Mouse (Mus musculus): ENCODE data around the gene Cspg5. TPM values are rescaled to one million over a fixed set of nuclear protein-coding genes. Genes with fewer than 3 reads are reported as not detected.
A peak's percentile ranks its signal among the peaks of the same experiment; 100 is the strongest.

Cspg5 gene
- 181 and 199 TPM in 2 replicates for polyA plus RNA-seq (2015; fragmentation: Nextera tagmentation; extraction: Ambion mirVana)

- 88% methylated on average over 7 of the region's 7 CpGs for WGBS
- Histone ChIP-seq H3K4me2 (peak within 1 kb of the TSS; percentile 66), H3K27ac (replicated peaks) (peak within 1 kb of the TSS; percentile 95), H3K9me3 (no peaks in the 10 kb centered on the region), H3K9ac (peak within 1 kb of the TSS; percentile 83), H3K4me1 (replicated peaks) (peaks cover 30% of the 10 kb centered on the region), H3K27me3 (no peaks in the 10 kb centered on the region), H3K36me3 (peaks cover 9% of the 10 kb centered on the region), H3K4me3 (peak within 1 kb of the TSS; percentile 90)
- ATAC-seq (ENCODE audit: low FRiP score, low read depth): no peak
These were observed at the start of gene Cspg5 for GRCm38 (mm10) chr9:110243221-110243833. Gene Cspg5, plus strand, starts transcription at chr9:110243783.

GRCm38 (mm10) chr9:110199870-110200269, 43.7 kb upstream of the Cspg5 start:
- Histone ChIP-seq H3K36me3 (peaks cover 62% of the 10 kb centered on the region), H3K4me3 (no peak overlapping the region), H3K4me1 (replicated peaks) (no peaks in the 10 kb centered on the region), H3K9ac (no peak overlapping the region), H3K27me3 (no peaks in the 10 kb centered on the region), H3K27ac (replicated peaks) (no peak overlapping the region), H3K9me3 (no peaks in the 10 kb centered on the region), H3K4me2 (no peak overlapping the region)
- 95% methylated on average over 2 of the region's 2 CpGs for WGBS
- ATAC-seq (ENCODE audit: low FRiP score, low read depth): no peak

- no peak overlapping the region for H3K4me3 ChIP-seq
- peak overlapping the region; percentile 75 for H3K27ac ChIP-seq (replicated peaks)
- H3K4me2 ChIP-seq: no peak overlapping the region
- H3K4me1 ChIP-seq (replicated peaks): peaks cover 14% of the 10 kb centered on the region; the same call in 1 of the 2 replicates
- WGBS: 18% methylated on average over 15 of the region's 15 CpGs
- peak; percentile 92 for ATAC-seq (ENCODE audit: low FRiP score, low read depth)
- peaks cover 54% of the 10 kb centered on the region for H3K36me3 ChIP-seq
- no peaks in the 10 kb centered on the region for H3K9me3 ChIP-seq
- no peaks in the 10 kb centered on the region for H3K27me3 ChIP-seq
- H3K9ac ChIP-seq: no peak overlapping the region
These were observed 37.8 kb upstream of the Cspg5 start for GRCm38 (mm10) chr9:110205526-110206404.

GRCm38 (mm10) chr9:110206437-110206836, 37.1 kb upstream of the Cspg5 start:
- 68% methylated on average over 2 of the region's 2 CpGs for WGBS
- H3K4me2 ChIP-seq: no peak overlapping the region
- H3K27ac ChIP-seq (replicated peaks): peak overlapping the region; percentile 75
- H3K4me3 ChIP-seq: no peak overlapping the region
- peaks cover 14% of the 10 kb centered on the region; the same call in 1 of the 2 replicates for H3K4me1 ChIP-seq (replicated peaks)
- peaks cover 61% of the 10 kb centered on the region for H3K36me3 ChIP-seq
- no peak for ATAC-seq (ENCODE audit: low FRiP score, low read depth)
- no peaks in the 10 kb centered on the region for H3K9me3 ChIP-seq
- H3K9ac ChIP-seq: no peak overlapping the region
- H3K27me3 ChIP-seq: no peaks in the 10 kb centered on the region

GRCm38 (mm10) chr9:110208265-110208664, 35.3 kb upstream of the Cspg5 start:
- no peak overlapping the region for H3K9ac ChIP-seq
- no peaks in the 10 kb centered on the region for H3K27me3 ChIP-seq
- peaks cover 60% of the 10 kb centered on the region for H3K36me3 ChIP-seq
- 76% methylated on average over 7 of the region's 7 CpGs for WGBS
- H3K4me3 ChIP-seq: no peak overlapping the region
- no peak overlapping the region for H3K27ac ChIP-seq (replicated peaks)
- no peak overlapping the region for H3K4me2 ChIP-seq
- peaks cover 14% of the 10 kb centered on the region; the same call in 1 of the 2 replicates for H3K4me1 ChIP-seq (replicated peaks)
- no peaks in the 10 kb centered on the region for H3K9me3 ChIP-seq
- ATAC-seq (ENCODE audit: low FRiP score, low read depth): no peak

- Histone ChIP-seq H3K27me3 (no peaks in the 10 kb centered on the region), H3K9me3 (no peaks in the 10 kb centered on the region), H3K4me2 (no peak overlapping the region), H3K36me3 (peaks cover 59% of the 10 kb centered on the region), H3K4me3 (no peak overlapping the region), H3K4me1 (replicated peaks) (peaks cover 14% of the 10 kb centered on the region; the same call in 1 of the 2 replicates), H3K27ac (replicated peaks) (no peak overlapping the region), H3K9ac (no peak overlapping the region)
- 75% methylated on average over 3 of the region's 3 CpGs for WGBS
- no peak for ATAC-seq (ENCODE audit: low FRiP score, low read depth)
These were observed 34.6 kb upstream of the Cspg5 start for GRCm38 (mm10) chr9:110208967-110209366.

- peaks cover 57% of the 10 kb centered on the region for H3K36me3 ChIP-seq
- WGBS: 93% methylated on average over 4 of the region's 4 CpGs
These were observed 19.3 kb upstream of the Cspg5 start for GRCm38 (mm10) chr9:110224273-110224672.

GRCm38 (mm10) chr9:110226191-110226590, 17.4 kb upstream of the Cspg5 start:
- peaks cover 61% of the 10 kb centered on the region for H3K36me3 ChIP-seq
- H3K27ac ChIP-seq (replicated peaks): no peak overlapping the region
- H3K4me3 ChIP-seq: no peak overlapping the region
- no peak for ATAC-seq (ENCODE audit: low FRiP score, low read depth)
- no peaks in the 10 kb centered on the region for H3K9me3 ChIP-seq
- H3K4me2 ChIP-seq: no peak overlapping the region
- H3K27me3 ChIP-seq: no peaks in the 10 kb centered on the region
- H3K9ac ChIP-seq: no peak overlapping the region
- WGBS: 93% methylated on average over 4 of the region's 4 CpGs
- no peaks in the 10 kb centered on the region for H3K4me1 ChIP-seq (replicated peaks)

More at GRCm38 (mm10) chr9:110224273-110224672, 19.3 kb upstream of the Cspg5 start:
- no peak overlapping the region for H3K9ac ChIP-seq
- H3K9me3 ChIP-seq: no peaks in the 10 kb centered on the region
- H3K27ac ChIP-seq (replicated peaks): no peak overlapping the region
- H3K4me2 ChIP-seq: no peak overlapping the region
- no peaks in the 10 kb centered on the region for H3K4me1 ChIP-seq (replicated peaks)
- no peaks in the 10 kb centered on the region for H3K27me3 ChIP-seq
- H3K4me3 ChIP-seq: no peak overlapping the region
- ATAC-seq (ENCODE audit: low FRiP score, low read depth): no peak

- no peak for ATAC-seq (ENCODE audit: low FRiP score, low read depth)
- H3K36me3 ChIP-seq: peaks cover 55% of the 10 kb centered on the region
- WGBS: 88% methylated on average over 6 of the region's 6 CpGs
These were observed 14.9 kb upstream of the Cspg5 start for GRCm38 (mm10) chr9:110228671-110229070.

GRCm38 (mm10) chr9:110229112-110229511, 14.5 kb upstream of the Cspg5 start:
- 93% methylated on average over 1 of the region's 1 CpGs for WGBS
- Histone ChIP-seq H3K9me3 (no peaks in the 10 kb centered on the region), H3K4me1 (replicated peaks) (no peaks in the 10 kb centered on the region), H3K4me2 (no peak overlapping the region), H3K36me3 (peaks cover 56% of the 10 kb centered on the region), H3K27me3 (no peaks in the 10 kb centered on the region), H3K27ac (replicated peaks) (no peak overlapping the region), H3K9ac (no peak overlapping the region), H3K4me3 (no peak overlapping the region)
- ATAC-seq (ENCODE audit: low FRiP score, low read depth): no peak

More at GRCm38 (mm10) chr9:110228671-110229070, 14.9 kb upstream of the Cspg5 start:
- Histone ChIP-seq H3K4me3 (no peak overlapping the region), H3K27ac (replicated peaks) (no peak overlapping the region), H3K27me3 (no peaks in the 10 kb centered on the region), H3K9me3 (no peaks in the 10 kb centered on the region), H3K4me2 (no peak overlapping the region), H3K9ac (no peak overlapping the region), H3K4me1 (replicated peaks) (no peaks in the 10 kb centered on the region)

- 82% methylated on average over 10 of the region's 10 CpGs for WGBS
- Histone ChIP-seq H3K27me3 (no peaks in the 10 kb centered on the region), H3K4me2 (no peak overlapping the region), H3K27ac (replicated peaks) (no peak overlapping the region), H3K9me3 (no peaks in the 10 kb centered on the region), H3K4me3 (no peak overlapping the region), H3K4me1 (replicated peaks) (no peaks in the 10 kb centered on the region), H3K36me3 (peaks cover 59% of the 10 kb centered on the region), H3K9ac (no peak overlapping the region)
- no peak for ATAC-seq (ENCODE audit: low FRiP score, low read depth)
These were observed 13.9 kb upstream of the Cspg5 start for GRCm38 (mm10) chr9:110229566-110230248.

Measured in hindbrain, embryonic 15.5 days (tissue).